Mouse (Mus musculus): ENCODE data around the gene Prkar2a.

- TF ChIP-seq POLR2A (IDR thresholded peaks at IDR 0.05; ENCODE audit: borderline replicate concordance, insufficient read depth, low read length) (no peak), CTCF (IDR thresholded peaks at IDR 0.05; ENCODE audit: borderline replicate concordance, insufficient read depth, low read depth, low read length) (no peak)
Measured at GRCm38 (mm10) chr9:108639825-108640224, 49.3 kb upstream of the Prkar2a start.
